Mouse (Mus musculus): Measurements from ENCODE around the gene Duox1. TPM values are rescaled to one million over a fixed set of nuclear protein-coding genes. Genes with fewer than 3 reads are reported as not detected.

Duox1 gene
- polyA plus RNA-seq, 1 experiment, result not detected

DNA sequence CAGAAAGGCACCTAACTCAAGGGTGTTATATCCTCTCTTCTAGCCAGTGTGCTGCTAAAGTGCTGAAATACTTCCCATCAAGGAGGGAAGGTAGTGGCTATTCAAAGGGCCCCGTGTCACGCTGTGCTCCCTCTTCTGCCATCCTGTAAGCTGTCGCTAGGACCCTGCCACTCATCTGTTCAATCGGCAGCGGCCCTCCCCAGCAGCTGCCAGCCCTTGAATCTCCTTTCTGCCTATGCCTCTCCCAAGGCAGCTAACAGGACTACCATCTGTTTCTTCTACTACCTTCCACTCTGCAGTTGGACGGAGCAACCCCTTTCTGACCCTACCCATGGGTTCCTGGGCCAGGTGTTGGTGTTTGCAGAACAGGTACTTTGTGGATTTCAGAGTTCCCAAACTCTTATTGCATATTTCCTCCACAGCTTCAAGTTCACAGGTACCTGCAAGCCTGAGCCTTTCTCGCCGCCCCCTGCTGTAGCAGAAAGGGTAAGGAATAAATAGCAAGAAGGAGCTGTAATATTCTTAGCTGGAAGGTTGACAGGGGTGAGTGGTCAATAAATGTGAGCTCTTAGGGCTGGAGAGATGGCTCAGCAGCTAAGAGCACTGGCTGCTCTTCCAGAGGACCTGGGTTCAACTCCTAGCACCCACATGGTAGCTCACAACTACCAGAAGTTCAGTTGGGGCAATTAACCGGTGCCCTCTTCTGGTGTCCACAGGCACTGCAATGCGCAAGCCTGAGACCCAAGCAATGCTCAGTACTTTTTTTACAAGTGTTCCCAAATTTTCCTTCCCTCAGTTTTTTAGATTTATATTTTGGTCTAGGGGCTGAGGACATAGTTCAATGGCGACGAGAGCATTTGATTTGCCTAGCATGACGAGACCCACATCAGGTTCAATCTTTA lies 47.4 kb downstream of the Duox1 start:
- TF ChIP-seq GATA1 (IDR thresholded peaks at IDR 0.05; ENCODE audit: low read length), result no peak

DNA sequence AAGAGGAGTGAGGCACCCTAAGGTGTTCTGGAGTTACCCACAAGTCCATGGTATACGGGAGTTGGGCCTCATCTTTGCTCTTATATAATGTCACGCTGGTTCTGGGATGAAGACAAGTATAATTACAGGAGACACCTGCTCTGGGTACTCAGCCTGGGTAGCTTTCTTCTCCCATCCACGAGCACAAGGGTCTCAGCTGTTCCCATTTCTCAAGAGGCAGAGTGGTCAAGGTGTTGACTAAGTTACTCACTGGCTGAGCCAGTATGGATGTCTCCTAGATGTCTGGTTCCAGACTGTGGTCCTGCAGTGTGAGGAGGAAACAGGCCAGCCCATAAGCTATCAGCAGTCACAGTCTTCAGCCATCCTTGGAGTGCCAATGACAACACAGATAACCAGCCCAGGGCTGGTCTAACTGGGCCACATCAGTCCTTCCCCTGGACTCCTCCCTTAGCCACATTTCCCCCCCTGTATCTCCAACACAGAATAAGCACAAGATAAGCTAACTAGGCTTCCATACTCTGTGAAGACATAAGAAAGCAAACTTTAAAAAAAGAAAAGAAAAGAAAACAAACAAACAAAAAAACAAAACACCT lies 49.0 kb downstream of the Duox1 start:
- TF ChIP-seq GATA1 (IDR thresholded peaks at IDR 0.05; ENCODE audit: low read length), result no peak

DNA sequence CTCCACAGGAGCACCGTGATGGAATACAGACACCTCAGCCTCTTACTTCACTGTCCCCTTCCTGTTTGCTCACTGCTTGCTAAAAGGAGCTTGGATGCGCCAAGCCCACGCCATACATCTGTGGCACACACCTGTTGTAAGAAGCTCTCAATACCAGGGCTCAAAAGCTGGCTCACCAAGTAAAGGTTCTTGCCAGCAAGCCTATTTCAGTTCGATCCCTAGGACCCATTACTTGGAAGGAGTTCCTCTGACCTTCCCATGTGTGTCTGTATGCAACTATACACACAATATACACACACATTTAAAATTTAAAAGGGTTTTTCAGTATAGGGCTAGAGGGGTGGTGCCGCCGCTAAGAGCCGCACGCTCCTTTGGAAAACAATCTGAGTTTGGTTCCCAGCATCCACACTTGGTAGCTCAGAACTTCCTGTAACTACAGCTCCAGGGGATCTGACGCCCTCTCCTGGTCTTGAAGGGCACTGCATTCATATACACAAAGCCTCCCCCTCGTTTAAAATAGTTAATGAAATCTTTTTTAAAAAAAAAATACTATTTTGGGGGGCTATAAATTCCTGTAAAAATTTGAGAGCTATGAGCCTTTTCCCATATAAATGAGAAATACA lies 49.9 kb downstream of the Duox1 start:
- TF ChIP-seq GATA1 (IDR thresholded peaks at IDR 0.05; ENCODE audit: low read length), result no peak

- TF ChIP-seq GATA1 (IDR thresholded peaks at IDR 0.05; ENCODE audit: low read length), result no peak
These were observed 50.6 kb downstream of the Duox1 start for GRCm38 (mm10) chr2:122366039-122366438.

GRCm38 (mm10) chr2:122366706-122367105 lies 51.2 kb downstream of the Duox1 start:
- no peak for TF ChIP-seq GATA1 (IDR thresholded peaks at IDR 0.05; ENCODE audit: low read length)

DNA sequence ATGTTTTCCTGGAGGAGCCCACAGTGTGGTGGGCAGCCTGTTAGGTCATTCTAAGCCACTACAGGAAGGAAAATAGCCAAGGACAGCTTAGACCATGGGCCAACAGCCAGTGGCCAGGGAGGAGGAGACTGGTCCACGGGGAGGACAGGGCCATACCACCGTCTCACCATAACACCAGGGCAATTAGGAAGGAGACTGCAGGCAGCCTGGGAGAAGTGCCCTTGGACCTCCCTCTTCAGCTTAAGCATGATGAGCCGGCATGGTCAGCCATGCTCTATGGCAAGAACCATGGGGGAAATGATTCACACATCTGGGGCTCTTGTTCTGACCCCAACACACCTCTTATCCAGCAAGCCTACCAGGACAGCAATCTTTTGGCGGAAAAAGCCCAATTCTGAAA lies 51.7 kb downstream of the Duox1 start:
- TF ChIP-seq GATA1 (IDR thresholded peaks at IDR 0.05; ENCODE audit: low read length), result no peak

- no peak for TF ChIP-seq GATA1 (IDR thresholded peaks at IDR 0.05; ENCODE audit: low read length)
These were observed 52.2 kb downstream of the Duox1 start for GRCm38 (mm10) chr2:122367701-122368080.

DNA sequence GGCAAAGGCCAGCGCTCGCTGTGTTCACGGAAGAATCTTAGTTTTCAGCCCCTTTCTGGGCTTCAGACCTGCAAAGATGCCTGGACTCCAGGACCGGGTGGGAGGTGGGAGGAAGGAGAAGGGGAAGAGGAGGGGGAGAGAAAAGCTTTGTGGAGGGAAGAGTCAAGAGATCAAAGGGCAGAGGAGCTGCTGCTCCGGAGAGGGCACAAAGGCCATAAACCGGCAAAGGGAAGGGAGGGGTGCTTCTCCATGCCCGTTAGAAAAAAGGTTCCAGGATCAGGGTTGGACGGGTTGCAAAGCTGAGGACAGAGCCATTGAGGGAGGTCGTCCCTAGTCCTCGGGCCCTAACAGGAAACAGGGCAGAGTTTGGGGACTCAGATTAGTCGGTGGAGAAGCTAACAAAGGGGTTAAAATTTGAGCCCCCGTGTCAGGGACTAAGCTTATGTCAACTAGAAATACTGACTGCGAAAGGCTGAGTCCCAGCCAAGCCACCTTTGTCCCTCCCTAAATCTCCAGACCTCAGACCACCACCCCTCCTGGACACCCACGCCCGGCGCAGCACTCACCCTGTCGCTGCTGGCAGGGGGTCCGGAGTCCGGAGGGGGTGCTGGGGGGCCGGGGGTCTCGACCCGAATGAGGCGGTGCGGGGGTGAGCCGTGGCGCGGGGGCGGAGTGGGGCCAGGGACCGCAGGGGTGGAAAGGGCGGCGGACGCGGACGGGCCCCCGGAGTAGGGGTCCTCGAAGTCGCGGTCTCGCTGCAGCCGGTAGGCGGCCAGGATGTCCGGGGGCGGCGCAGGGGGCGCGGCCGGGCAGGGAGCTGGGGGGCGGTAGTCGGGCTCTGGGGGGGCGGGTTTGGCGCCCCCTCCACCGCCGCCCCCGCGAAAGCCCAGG lies 52.9 kb downstream of the Duox1 start:
- no peak for TF ChIP-seq GATA1 (IDR thresholded peaks at IDR 0.05; ENCODE audit: low read length)

- TF ChIP-seq GATA1 (IDR thresholded peaks at IDR 0.05; ENCODE audit: low read length), result no peak
These were observed 53.7 kb downstream of the Duox1 start, which contains the start of gene Shf for GRCm38 (mm10) chr2:122368995-122369739. Shf (minus strand) TSS chr2:122369162.

GRCm38 (mm10) chr2:122370101-122370750 lies 54.8 kb downstream of the Duox1 start:
- no peak for TF ChIP-seq GATA1 (IDR thresholded peaks at IDR 0.05; ENCODE audit: low read length)

DNA sequence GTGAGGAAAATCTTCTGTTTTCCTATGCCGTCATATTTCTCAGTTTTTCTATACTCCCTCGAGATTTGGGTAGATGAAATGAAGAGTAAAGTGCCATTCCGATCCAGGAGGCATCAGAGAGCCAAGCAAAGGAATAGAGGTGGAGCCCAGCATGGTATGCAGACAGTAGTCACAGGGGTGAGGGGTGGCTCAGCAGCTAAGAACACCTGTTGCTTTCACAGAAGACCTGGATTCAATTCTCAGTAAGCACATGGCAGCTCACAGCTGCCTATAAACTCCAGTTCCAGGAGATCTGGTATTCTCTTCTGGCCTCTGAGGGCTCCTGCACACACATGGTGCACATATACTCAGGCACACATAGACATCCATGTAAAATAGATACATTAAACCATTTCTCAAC lies 56.6 kb downstream of the Duox1 start:
- no peak for TF ChIP-seq GATA1 (IDR thresholded peaks at IDR 0.05; ENCODE audit: low read length)

DNA sequence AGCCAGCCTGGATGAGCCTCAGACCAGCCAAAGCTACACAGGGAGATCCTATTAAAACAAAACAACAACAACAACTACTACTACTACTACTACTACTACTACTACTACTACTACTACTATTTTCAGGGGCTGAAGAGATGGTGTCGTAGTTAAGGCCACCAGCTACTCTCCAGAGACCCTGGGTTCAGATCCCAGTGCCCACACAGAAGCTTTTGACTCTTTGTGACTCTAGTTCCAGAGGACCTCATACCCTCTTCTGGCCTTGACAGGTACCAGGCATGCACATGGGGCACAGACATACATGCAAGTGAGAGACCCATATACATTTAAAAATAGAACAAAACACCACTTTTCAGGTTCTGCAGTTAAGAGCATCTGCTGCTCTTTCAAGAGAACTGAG lies 57.1 kb downstream of the Duox1 start:
- TF ChIP-seq GATA1 (IDR thresholded peaks at IDR 0.05; ENCODE audit: low read length), result no peak

- TF ChIP-seq GATA1 (IDR thresholded peaks at IDR 0.05; ENCODE audit: low read length), result no peak
These were observed 58.5 kb downstream of the Duox1 start for GRCm38 (mm10) chr2:122374012-122374411.

DNA sequence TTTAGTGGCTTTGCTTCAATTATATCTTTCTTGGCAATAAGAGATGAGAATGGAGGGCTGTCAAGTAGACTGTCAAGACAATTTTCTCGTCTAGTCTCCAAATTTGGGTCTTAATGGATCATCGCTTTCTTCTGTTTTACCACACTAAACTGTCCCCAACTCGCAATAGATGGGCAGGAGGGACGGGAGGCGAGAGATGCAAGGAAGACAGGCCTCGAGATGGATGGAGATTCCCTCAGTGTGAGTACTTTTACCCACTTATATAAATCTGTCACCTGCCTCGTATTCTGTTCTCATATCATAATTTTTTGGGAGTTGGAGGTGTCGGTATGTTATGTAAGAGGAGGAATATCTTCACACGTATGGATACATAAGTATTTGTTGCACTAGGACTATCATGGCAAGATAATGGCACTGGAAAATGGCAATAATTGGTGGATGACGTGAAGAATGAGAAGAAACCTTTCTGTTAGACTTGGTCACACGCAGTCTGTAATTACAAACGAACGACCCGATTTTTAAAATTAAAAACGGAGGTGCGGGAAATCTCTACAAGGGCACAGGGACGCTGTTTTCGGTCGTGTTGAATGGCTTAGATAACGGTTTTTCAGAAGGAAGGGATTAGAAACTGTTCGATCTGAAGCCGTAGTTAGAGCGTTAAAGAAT lies 59.3 kb downstream of the Duox1 start:
- no peak for TF ChIP-seq GATA1 (IDR thresholded peaks at IDR 0.05; ENCODE audit: low read length)

Data from G1E-ER4 (cell line).